Mouse (Mus musculus): Measurements from ENCODE around the gene Tmem268.

Tmem268 gene

GRCm38 (mm10) chr4:63555111-63555510 lies 3.5 kb upstream of the Tmem268 start:
- DNase-seq (ENCODE audit: low read depth, low spot score): no peak

DNA sequence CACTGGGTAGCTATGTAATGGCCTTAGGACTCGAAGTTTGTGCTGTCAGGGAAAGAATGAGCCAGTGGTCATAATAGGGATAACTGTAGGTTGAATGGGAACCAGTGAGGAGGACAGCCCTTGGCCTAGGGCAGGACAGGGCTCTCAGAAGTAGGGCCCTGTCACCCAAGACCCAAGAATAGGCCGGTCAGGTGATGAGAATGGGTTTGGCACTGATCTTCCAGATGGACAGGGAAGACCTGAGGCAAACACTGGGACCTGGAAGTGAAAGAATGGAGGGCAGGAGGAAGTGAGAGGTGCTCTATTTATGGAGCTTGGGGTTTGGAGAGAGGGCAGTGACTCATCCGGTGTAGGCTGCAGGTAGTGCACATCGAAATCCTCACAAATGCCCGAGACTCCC lies 1.9 kb upstream of the Tmem268 start:
- DNase-seq (ENCODE audit: low read depth, low spot score): no peak

- peak; percentile 61 for DNase-seq (ENCODE audit: low read depth, low spot score)
These were observed 1.2 kb upstream of the Tmem268 start for GRCm38 (mm10) chr4:63557124-63558059.

DNA sequence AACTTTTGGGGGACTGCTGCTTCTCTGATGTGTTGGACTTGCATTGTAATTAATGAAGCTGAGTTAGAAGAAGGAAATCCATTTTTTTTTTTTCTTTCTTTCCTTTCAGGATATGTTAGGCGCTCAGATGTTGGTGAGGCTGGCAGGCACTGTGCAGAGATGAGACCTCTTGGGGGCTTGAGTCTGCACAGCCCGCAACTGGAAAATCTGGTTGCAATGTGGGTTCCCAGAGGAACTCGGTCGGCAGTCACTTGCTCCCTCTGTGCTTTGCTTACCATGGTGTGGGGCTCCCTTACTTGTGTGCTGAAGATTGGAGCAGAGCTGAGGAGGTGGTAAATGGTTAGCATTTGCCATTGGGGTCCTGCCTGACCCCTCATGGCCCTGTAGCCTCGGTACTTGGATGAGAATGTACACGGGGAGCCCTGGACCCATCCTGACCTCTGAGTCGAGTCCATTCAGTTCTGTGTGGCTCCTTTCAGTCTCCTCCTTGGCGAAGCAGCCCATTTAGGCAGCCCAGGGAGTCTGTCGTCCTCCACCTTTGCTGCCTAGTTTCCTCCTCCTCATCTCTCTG lies 631 bp downstream of the Tmem268 start:
- peak; percentile 23 for DNase-seq (ENCODE audit: low read depth, low spot score)

- peak; percentile 70 for DNase-seq (ENCODE audit: low read depth, low spot score)
These were observed 1.5 kb downstream of the Tmem268 start for GRCm38 (mm10) chr4:63560079-63560478.

GRCm38 (mm10) chr4:63561861-63562675 lies 3.5 kb downstream of the Tmem268 start:
- no peak for DNase-seq (ENCODE audit: low read depth, low spot score)

GRCm38 (mm10) chr4:63562742-63563141 lies 4.2 kb downstream of the Tmem268 start:
- no peak for DNase-seq (ENCODE audit: low read depth, low spot score)

GRCm38 (mm10) chr4:63567712-63568390 lies 9.3 kb downstream of the Tmem268 start:
- DNase-seq (ENCODE audit: low read depth, low spot score): no peak

GRCm38 (mm10) chr4:63569322-63569721 lies 10.7 kb downstream of the Tmem268 start:
- no peak for DNase-seq (ENCODE audit: low read depth, low spot score)

DNA sequence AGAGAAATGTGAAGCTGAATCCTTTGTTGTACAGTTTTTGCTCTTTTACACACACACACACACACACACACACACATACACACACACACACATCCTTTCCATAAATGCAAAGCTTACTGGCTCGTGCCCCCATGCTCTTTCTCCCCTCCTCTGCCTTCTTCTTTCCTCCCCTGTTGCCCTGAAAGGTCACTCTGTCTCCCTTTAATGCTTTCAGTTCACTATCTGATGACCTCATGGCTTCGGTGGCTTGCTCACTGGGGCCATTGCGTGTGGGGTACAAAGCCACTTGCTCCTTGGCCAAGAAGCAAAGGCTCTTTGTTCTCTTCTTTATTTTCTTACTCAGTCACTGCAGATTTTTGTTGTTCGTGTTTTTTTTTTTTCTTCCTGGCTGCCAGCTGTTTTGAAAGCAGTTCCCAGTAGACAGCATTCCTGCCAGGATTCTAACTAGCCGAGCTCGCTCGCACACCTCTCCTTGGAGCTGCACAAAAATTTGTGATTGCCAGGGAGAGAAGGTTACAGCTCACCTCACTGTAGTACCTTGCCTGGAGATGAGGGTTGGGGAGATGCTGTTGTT lies 11.7 kb downstream of the Tmem268 start:
- DNase-seq (ENCODE audit: low read depth, low spot score): no peak

DNA sequence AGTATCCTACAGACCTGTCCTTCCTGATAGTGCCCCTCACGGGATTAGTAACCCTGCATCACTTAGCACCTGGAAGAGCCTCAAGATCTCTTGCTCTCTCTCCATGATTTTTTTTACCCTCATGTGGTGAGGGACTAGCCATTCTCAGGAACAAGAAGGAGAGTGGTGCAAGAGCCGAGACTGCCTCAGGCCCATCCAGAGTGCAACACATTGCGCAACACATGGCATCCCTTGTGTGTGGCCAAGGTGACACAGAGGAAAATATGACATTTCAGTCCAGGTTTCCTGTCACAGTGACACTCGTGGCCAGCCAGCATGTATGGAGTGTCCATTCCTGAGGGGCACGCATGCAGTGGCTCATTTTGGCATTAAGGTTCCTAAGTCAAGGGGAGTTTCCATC lies 14.0 kb downstream of the Tmem268 start:
- no peak for DNase-seq (ENCODE audit: low read depth, low spot score)

- no peak for DNase-seq (ENCODE audit: low read depth, low spot score)
These were observed 21.1 kb downstream of the Tmem268 start for GRCm38 (mm10) chr4:63579649-63580048.

GRCm38 (mm10) chr4:63580078-63580477 lies 21.5 kb downstream of the Tmem268 start:
- peak; percentile 26 for DNase-seq (ENCODE audit: low read depth, low spot score)

DNA sequence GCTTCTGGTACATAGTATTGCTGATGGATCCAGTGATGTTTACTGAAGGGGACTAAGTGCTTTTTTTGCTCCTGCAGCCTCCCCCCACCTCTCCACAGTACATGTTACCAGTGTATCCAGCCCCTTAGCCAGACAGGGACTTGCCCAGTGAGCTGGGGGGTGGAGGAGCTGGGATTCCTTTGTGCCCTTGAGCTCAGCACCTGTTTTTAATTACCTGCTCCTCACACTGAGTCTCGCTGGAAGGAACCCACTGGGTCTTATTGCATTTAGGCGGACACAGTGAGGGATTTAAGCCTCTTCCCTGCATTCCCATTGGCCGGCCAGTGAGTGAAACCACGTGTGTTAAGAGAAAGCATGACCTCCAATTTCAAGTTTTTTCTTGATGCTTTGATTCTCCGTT lies 24.0 kb downstream of the Tmem268 start:
- no peak for DNase-seq (ENCODE audit: low read depth, low spot score)

DNA sequence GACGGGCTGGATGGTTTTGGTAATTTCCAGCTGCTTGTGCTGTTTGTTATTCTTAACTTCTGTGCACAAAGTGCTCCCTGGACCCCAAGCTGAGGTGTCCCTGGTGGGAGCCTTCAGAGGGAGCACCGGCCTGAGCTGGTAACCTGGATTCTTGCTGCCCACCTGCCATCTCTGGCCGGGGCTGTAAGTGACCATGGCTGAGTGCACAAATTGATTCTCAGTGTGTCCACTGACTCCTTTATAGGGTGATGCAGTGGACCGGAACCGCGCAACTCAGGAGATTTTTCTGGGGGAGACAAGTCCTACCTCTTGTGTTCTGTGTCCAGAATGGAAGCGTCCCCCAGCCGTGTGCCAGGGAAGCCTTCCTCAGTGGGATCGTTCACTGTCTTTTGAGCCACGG lies 26.6 kb downstream of the Tmem268 start:
- no peak for DNase-seq (ENCODE audit: low read depth, low spot score)

DNA sequence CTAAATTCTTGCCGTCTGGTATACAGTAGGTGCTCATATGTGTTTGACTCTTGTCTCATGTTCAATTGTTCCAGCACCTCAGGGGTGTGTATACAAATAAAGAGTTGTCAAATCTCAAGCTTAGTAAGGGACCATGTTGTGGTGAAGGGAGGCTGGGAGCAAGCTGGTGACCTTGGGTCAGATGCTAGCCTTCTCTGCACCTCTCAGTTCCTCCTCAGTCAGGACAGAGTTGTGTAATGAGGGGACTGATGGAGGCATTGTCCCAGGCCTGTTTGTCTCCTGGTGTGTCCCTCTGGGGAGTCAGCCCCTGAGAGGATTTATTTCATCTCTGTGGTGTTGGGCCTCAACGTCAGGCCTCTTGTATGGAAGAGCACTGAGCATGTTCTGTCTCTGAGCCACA lies 27.7 kb downstream of the Tmem268 start:
- DNase-seq (ENCODE audit: low read depth, low spot score): no peak

DNA sequence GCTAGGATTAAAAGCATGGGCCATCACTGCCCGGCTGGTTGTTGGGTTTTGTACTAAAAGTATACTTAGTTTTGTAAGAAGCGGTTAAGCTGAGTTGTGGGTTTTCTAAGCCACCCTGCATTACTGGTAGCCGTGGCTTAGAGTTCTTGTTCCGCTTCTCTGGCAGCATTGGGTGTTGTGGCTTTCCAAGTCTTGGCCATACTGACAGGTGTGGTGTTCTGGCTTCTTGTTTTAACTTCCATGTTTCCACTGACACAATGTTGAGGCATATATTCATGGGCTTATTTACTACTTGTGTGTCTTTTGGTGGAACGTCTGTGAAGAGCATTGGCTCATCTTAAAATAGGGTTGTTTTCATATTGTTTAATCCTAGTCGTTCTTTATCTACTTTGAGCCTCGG lies 31.4 kb downstream of the Tmem268 start:
- DNase-seq (ENCODE audit: low read depth, low spot score): no peak

- DNase-seq (ENCODE audit: low read depth, low spot score): no peak
These were observed 32.0 kb downstream of the Tmem268 start for GRCm38 (mm10) chr4:63590538-63590937.

GRCm38 (mm10) chr4:63594459-63595110 lies 36.0 kb downstream of the Tmem268 start:
- DNase-seq (ENCODE audit: low read depth, low spot score): no peak

- DNase-seq (ENCODE audit: low read depth, low spot score): peak; percentile 13
These were observed 36.7 kb downstream of the Tmem268 start for GRCm38 (mm10) chr4:63595259-63595658.

GRCm38 (mm10) chr4:63596010-63596409 lies 37.4 kb downstream of the Tmem268 start:
- DNase-seq (ENCODE audit: low read depth, low spot score): no peak

Measured in ZHBTc4 (cell line).